Mouse (Mus musculus) bone marrow, adult 2 months (tissue): ENCODE data around the gene Ip6k3.

Experiments used
- CTCF ChIP-seq: fragments of 200-500 bp; IDR thresholded peaks from 2 replicates; pipeline ENCODE4 v1.5.1; 2011; ENCODE audit warnings: low read length, control low read depth; ENCODE audit not compliant: control insufficient read depth, insufficient read depth
- POLR2A ChIP-seq: fragments of 200-500 bp; IDR thresholded peaks from 2 replicates; pipeline ENCODE4 v1.6.1; 2011; ENCODE audit warnings: low read depth, mild to moderate bottlenecking, control low read depth, low read length, borderline replicate concordance; ENCODE audit not compliant: control insufficient read depth

DNA sequence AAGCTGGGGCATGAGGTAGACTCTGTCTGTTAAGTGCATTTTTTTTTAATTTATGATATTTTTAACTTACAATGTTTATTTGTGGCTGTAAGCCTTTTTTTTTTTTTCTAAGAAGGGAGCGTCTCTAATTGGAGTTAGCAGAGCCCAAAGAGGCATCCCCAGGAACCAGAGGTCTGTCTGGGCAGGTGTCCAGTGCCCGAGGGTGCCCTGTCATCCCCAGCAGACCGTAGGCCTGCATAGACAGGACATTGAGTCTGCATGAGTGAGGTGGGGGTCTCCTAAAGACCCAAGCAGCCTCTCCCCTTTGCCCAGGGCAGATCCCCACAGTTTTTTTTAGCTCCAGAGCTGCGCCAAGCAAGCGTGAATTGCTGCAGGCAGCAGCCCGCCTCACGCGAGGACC is 11.8 kb downstream of the Ip6k3 start:
- TF ChIP-seq CTCF (no peak), POLR2A (no peak)
